Mouse (Mus musculus) lung, embryonic 16.5 days (tissue): ENCODE data around the gene Nceh1. TPM values are rescaled to one million over a fixed set of nuclear protein-coding genes. Genes with fewer than 3 reads are reported as not detected.

Experiments
- ATAC-seq: fragments of 200-750 bp; cut with Nextera tagmentation; 2 replicates; pipeline ENCODE4 v1.8.0; 2017; ENCODE audit warnings: low read depth, mild to moderate bottlenecking, moderate library complexity
- H3K27ac ChIP-seq: fragments of 300-500 bp; sonication (generic); 2 replicates; pipeline ENCODE4 v1.5.1; 2014; ENCODE audit warnings: mild to moderate bottlenecking, control low read depth, low read length
- H3K27me3 ChIP-seq: fragments of 300-500 bp; sonication (generic); 2 replicates; pipeline ENCODE4 v1.6.1; 2014; ENCODE audit warnings: low read depth, low read length, mixed read lengths; ENCODE audit not compliant: control insufficient read depth, insufficient read depth
- H3K36me3 ChIP-seq: fragments of 300-500 bp; sonication (generic); 2 replicates; pipeline ENCODE4 v1.6.1; 2014; ENCODE audit warnings: low read length; ENCODE audit not compliant: control insufficient read depth, insufficient read depth
- H3K4me1 ChIP-seq: fragments of 300-500 bp; sonication (generic); replicated peaks from 2 replicates; pipeline ENCODE4 v1.6.1; 2014; ENCODE audit warnings: low read length, mixed read lengths; ENCODE audit not compliant: control insufficient read depth, insufficient read depth
- H3K4me2 ChIP-seq: fragments of 300-500 bp; sonication (generic); 2 replicates; pipeline ENCODE4 v1.6.1; 2014; ENCODE audit warnings: low read depth, low read length, control low read depth
- H3K4me3 ChIP-seq: fragments of 300-500 bp; sonication (generic); 2 replicates; pipeline ENCODE4 v1.5.1; 2014; ENCODE audit warnings: mild to moderate bottlenecking, low read length, control low read depth
- H3K9ac ChIP-seq: fragments of 300-500 bp; sonication (generic); 2 replicates; pipeline ENCODE4 v1.6.1; 2014; ENCODE audit warnings: low read length, control low read depth
- H3K9me3 ChIP-seq: fragments of 300-500 bp; sonication (generic); 2 replicates; pipeline ENCODE4 v1.6.1; 2016; ENCODE audit warnings: low read length; ENCODE audit not compliant: control insufficient read depth
- WGBS: fragments of 180-500 bp; shearing (Covaris S2); extraction: QIAGEN DNeasy Blood & Tissue Kit; methylation state at CpG from one replicate; pipeline ENCODE4 v1.1.7; 2014; 5-methylcytosine and 5-hydroxymethylcytosine counted together
- polyA plus RNA-seq: library from polyadenylated mRNA; unstranded; fragments of >200 nt; fragmentation: Nextera tagmentation; extraction: Ambion mirVana; gene quantifications from 2 replicates; pipeline ENCODE4 v1.2.1, GENCODE M21; 2015

Nceh1 gene
- polyA plus RNA-seq, 1 experiment from 2014 or later, result 10.1 TPM

DNA sequence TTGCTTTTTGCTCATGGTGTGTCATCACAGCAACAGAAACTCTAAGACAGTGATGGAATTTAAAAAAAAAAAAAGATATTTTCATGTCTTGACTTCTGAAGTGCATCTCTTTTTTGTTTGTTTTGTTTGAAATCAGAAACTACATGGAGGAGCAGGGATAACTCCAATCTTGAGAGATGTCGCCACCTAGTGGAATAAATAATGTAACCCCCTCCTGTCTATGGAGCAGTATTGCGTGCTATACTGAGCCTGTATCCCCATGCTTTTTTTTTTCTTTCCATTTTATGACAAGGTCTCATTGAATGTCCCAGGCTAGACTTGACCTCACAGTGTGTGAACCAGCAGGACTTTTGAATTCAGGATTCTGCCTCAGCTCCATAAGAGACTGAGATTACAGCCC lies 54.5 kb downstream of the Nceh1 start:
- no peak overlapping the region for H3K27ac ChIP-seq
- ATAC-seq, result peak; percentile 61; the same call in 1 of the 2 replicates
- WGBS, result 7% methylated on average over 2 of the region's 2 CpGs
- H3K36me3 ChIP-seq, result no peaks in the 10 kb centered on the region
- no peaks in the 10 kb centered on the region for H3K9me3 ChIP-seq
- no peak overlapping the region for H3K4me3 ChIP-seq
- no peaks in the 10 kb centered on the region for H3K27me3 ChIP-seq
- H3K4me1 ChIP-seq, result no peaks in the 10 kb centered on the region
- H3K4me2 ChIP-seq, result no peak overlapping the region
- no peak overlapping the region for H3K9ac ChIP-seq

DNA sequence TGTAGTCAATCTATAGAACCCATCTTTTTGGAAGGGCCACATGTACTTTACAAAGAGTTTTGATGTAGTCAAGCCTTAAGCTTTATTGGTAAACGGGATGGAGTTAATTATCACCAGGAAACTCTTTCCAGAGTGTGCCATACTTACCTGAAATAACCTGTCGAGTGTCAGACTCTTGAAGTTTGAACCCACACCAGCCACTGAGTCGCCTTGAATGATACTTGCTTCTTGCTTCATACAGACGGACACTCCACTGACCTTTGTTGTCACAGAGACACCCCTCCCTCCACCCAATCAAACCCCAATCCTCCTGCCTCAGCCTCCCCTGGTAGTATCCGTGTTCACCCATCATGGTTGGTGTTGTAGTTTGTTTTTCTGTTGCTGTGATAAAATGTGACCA lies 55.8 kb downstream of the Nceh1 start:
- Histone ChIP-seq H3K36me3 (no peaks in the 10 kb centered on the region), H3K4me2 (no peak overlapping the region), H3K9ac (no peak overlapping the region), H3K27ac (no peak overlapping the region), H3K27me3 (no peaks in the 10 kb centered on the region), H3K9me3 (no peaks in the 10 kb centered on the region), H3K4me1 (no peaks in the 10 kb centered on the region), H3K4me3 (no peak overlapping the region)
- 67% methylated on average over 5 of the region's 5 CpGs for WGBS
- no peak for ATAC-seq

DNA sequence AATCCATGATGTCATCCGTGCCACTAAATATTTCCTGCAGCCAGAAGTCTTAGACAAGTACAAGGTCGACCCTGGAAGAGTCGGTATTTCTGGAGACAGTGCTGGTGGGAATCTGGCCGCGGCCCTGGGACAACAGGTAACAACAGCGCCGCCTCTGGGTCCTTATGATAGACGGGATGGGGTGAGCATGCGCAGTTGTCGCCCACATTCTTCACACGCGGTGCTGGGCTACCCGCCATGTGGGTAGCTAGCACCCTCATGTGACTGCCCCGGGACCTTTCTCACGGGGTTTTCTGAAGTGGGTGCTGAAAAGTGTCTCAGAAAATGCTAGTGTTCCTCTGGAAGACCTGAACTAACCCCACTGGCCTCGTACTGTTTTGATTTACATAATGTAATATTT lies 56.8 kb downstream of the Nceh1 start:
- Histone ChIP-seq H3K27me3 (no peaks in the 10 kb centered on the region), H3K4me1 (no peaks in the 10 kb centered on the region), H3K4me3 (no peak overlapping the region), H3K4me2 (no peak overlapping the region), H3K9ac (no peak overlapping the region), H3K36me3 (no peaks in the 10 kb centered on the region), H3K9me3 (no peaks in the 10 kb centered on the region), H3K27ac (no peak overlapping the region)
- ATAC-seq, result no peak
- 84% methylated on average over 16 of the region's 16 CpGs for WGBS

DNA sequence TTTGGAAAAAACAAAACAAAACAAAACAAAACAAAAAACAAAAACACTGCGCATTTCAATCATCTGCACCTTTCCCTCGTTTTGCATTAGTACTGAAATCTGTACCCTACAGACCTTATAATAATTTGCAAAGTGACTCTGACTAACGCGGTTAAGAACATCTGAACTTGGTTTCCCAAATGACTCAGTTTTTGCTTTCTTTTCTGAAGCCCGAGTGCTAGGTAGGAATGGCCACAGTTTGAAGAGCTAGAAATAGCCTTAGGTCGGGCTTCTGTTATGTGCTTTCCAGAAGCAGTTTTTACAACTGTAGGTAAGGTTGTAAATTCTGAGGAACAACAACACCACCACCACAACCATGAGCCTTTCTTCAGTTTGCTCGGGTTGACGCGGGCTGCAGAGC lies 59.1 kb downstream of the Nceh1 start:
- 93% methylated on average over 9 of the region's 9 CpGs for WGBS
- Histone ChIP-seq H3K4me2 (no peak overlapping the region), H3K27ac (no peak overlapping the region), H3K9me3 (no peaks in the 10 kb centered on the region), H3K36me3 (no peaks in the 10 kb centered on the region), H3K27me3 (no peaks in the 10 kb centered on the region), H3K4me1 (no peaks in the 10 kb centered on the region), H3K4me3 (no peak overlapping the region), H3K9ac (no peak overlapping the region)
- no peak for ATAC-seq

DNA sequence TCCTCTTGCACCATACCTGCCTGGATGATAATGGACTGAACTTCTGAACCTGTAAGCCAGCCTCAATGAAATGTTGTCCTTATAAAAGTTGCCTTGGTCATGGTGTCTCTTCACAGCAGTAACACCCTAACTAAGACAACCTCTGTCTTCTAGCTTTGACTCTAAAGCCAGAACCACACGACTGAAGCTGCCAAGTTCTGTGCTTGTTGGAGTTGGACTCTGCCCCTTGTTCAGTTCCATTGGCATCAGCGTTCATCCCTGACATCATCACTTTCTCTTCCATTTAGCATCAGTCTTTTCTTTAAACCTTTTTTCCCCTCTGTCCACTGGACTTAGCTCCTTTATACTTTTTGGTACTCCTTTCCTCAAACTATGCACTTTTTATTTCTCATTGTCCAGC lies 63.4 kb downstream of the Nceh1 start:
- no peak overlapping the region for H3K4me2 ChIP-seq
- H3K9me3 ChIP-seq, result no peaks in the 10 kb centered on the region
- no peak overlapping the region for H3K4me3 ChIP-seq
- H3K27me3 ChIP-seq, result no peaks in the 10 kb centered on the region
- no peak for ATAC-seq
- 86% methylated on average over 2 of the region's 2 CpGs for WGBS
- no peaks in the 10 kb centered on the region for H3K4me1 ChIP-seq
- H3K36me3 ChIP-seq, result no peaks in the 10 kb centered on the region
- H3K27ac ChIP-seq, result no peak overlapping the region
- no peak overlapping the region for H3K9ac ChIP-seq

DNA sequence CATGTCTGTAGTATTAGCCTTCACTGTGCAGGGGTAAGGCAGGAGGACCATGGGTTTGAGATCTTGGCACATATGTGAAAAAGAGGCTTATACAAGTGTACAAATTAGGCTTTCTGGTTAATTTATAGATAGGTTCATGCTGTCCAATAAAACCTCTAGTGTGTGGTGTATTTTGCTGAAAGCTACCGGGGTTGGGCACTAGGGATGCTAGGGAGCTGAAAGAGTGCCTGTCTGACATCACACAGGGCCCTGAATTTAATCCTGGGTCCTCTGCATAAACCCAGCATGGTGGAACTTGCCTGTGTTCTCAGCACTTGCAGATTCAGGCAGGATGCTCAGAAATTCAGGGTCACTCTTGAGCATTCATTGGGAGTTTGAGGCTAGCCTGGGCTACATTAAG lies 65.0 kb downstream of the Nceh1 start:
- H3K9ac ChIP-seq, result no peak overlapping the region
- H3K27ac ChIP-seq, result no peak overlapping the region
- no peaks in the 10 kb centered on the region for H3K36me3 ChIP-seq
- H3K4me1 ChIP-seq, result no peaks in the 10 kb centered on the region
- no peak overlapping the region for H3K4me2 ChIP-seq
- 81% methylated on average over 1 of the region's 1 CpGs for WGBS
- H3K27me3 ChIP-seq, result no peaks in the 10 kb centered on the region
- no peak overlapping the region for H3K4me3 ChIP-seq
- ATAC-seq, result no peak
- no peaks in the 10 kb centered on the region for H3K9me3 ChIP-seq

DNA sequence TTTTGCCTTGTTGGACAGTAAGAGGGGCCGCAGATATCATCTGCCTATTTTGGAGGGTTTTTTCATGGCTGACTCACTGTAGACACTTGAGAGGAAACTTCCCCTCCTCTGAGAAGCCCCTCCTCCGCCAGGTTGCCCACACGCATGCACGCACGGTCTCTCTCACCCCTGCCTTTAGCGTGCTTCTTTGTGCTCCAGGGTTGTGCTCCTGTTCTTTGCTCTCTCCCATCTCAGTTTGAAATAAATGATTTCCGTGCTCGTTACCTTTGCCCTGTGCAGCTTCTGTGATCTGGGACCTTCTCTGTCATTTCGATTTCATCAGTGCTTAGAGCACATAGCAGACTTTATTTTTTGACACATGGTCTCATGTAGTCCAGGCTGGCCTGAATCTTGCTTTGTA lies 66.3 kb downstream of the Nceh1 start:
- no peak overlapping the region for H3K27ac ChIP-seq
- no peak overlapping the region for H3K4me2 ChIP-seq
- 86% methylated on average over 9 of the region's 9 CpGs for WGBS
- H3K36me3 ChIP-seq, result no peaks in the 10 kb centered on the region
- no peaks in the 10 kb centered on the region for H3K4me1 ChIP-seq
- H3K9ac ChIP-seq, result no peak overlapping the region
- H3K4me3 ChIP-seq, result no peak overlapping the region
- no peaks in the 10 kb centered on the region for H3K27me3 ChIP-seq
- no peak for ATAC-seq
- H3K9me3 ChIP-seq, result no peaks in the 10 kb centered on the region

DNA sequence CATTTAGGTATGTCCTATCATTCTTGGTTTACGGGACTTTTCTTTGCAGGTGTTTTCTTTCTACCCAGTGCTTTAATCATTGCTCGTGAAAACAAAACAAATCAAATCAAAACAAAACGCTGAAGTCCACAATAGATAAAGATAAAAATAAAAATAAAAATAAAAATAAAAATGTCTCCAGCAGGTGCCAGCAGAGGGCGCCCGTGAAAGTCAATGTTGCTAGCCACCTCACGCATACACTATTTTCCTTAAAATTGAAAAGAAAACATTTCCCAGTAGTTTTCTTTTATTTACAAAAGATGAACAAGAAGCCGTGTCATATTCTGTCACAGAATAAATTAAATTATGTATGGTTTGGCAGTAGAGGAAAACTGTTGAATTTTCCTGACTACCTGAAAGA lies 68.2 kb downstream of the Nceh1 start:
- no peaks in the 10 kb centered on the region for H3K4me1 ChIP-seq
- H3K27me3 ChIP-seq, result no peaks in the 10 kb centered on the region
- no peaks in the 10 kb centered on the region for H3K9me3 ChIP-seq
- H3K36me3 ChIP-seq, result no peaks in the 10 kb centered on the region
- H3K4me2 ChIP-seq, result no peak overlapping the region
- ATAC-seq, result no peak
- H3K9ac ChIP-seq, result no peak overlapping the region
- 29% methylated on average over 7 of the region's 7 CpGs for WGBS
- H3K4me3 ChIP-seq, result no peak overlapping the region
- H3K27ac ChIP-seq, result no peak overlapping the region

DNA sequence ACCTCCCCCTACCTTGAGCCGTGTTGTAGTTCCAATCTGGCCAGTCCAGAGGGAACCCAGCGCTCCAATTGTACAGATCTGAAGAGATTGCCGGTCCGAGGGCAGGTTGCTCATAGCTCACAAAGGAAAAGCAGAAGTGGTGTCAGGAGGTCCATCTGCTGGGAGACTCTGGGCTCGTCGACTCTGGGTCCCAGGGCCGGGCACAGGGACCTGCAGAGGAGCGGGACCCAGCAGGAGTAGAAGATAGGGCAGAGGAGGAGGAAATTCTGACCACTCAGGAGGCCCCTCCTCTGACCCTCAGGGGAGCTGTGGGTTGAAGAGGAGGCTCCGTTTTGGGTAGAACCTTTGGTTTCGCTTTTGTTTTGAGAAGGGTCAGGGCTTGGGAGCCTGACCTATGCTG lies 75.7 kb downstream of the Nceh1 start:
- no peak overlapping the region for H3K27ac ChIP-seq
- no peak for ATAC-seq
- no peaks in the 10 kb centered on the region for H3K4me1 ChIP-seq
- 90% methylated on average over 10 of the region's 10 CpGs for WGBS
- no peak overlapping the region for H3K4me2 ChIP-seq
- no peaks in the 10 kb centered on the region; the same call in none of the 2 replicates for H3K9me3 ChIP-seq
- no peaks in the 10 kb centered on the region for H3K27me3 ChIP-seq
- H3K4me3 ChIP-seq, result 0 out of 2 replicates have a peak overlapping the region, but pooled peaks have one; percentile 3
- H3K9ac ChIP-seq, result no peak overlapping the region
- H3K36me3 ChIP-seq, result no peaks in the 10 kb centered on the region

DNA sequence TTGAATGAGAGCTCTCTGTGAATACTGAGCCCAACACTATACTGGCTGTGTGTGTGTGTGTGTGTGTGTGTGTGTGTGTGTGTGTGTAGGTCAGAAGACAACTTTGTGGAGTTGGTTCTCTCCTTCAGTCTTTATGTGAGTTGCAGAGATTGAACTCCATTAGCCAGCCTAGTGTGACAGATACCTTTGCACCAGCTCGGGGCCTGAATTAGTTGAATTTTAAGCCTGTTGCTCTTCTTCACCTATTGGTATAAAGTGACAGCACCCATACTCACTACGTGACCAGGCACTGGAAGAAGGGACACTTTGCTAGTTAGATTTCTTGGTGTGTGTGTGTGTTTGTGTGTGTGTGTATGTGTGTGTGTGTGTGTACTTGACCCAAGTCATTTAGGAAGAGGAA lies 77.6 kb downstream of the Nceh1 start:
- Histone ChIP-seq H3K9ac (no peak overlapping the region), H3K4me2 (no peak overlapping the region), H3K4me1 (no peaks in the 10 kb centered on the region), H3K9me3 (no peaks in the 10 kb centered on the region; the same call in none of the 2 replicates), H3K27ac (no peak overlapping the region), H3K4me3 (no peak overlapping the region), H3K36me3 (no peaks in the 10 kb centered on the region), H3K27me3 (no peaks in the 10 kb centered on the region)
- 91% methylated on average over 2 of the region's 2 CpGs for WGBS
- ATAC-seq, result no peak
